Comparison of ENCODE assay signal across 43 mouse cellular contexts in genomic region chr17:28533327-28533726, GRCm38 (mm10). TPM values are rescaled to one million over a fixed set of nuclear protein-coding genes. Genes with fewer than 3 reads are reported as not detected.
"Had no signal": no experiment of that assay in that cellular context is flagged by ENCODE, and none has a peak within 500 bp of the region (broad histone marks: within the 10 kb centered on the region; RNA-seq: fewer than 3 reads in every experiment).

No protein-coding gene starts in this region.

- ATAC-seq: hindbrain, postnatal 0 days; intestine, embryonic 16.5 days; liver, embryonic 12.5 days had no signal

- DNase-seq: gastrocnemius, postnatal 14 days; gastrocnemius, postnatal 36 days; heart, adult 11 months; heart, adult 2 months; heart, postnatal 14 days; heart, postnatal 36 days; kidney, adult 11 months; kidney, adult 2 months; kidney, adult 9 months; kidney, postnatal 14 days; kidney, postnatal 36 days; layer of hippocampus, adult 9-11 months; layer of hippocampus, postnatal 36 days; left cerebral cortex, postnatal 4 days had no signal

- H3K27me3 ChIP-seq: hindbrain, embryonic 15.5 days; limb, embryonic 15.5 days had no signal

- H3K9me3 ChIP-seq: heart, embryonic 13.5 days; heart, embryonic 15.5 days; hindbrain, embryonic 15.5 days; kidney, embryonic 15.5 days; limb, embryonic 15.5 days; liver, embryonic 12.5 days had no signal

- H3K36me3 ChIP-seq: heart, embryonic 13.5 days; heart, embryonic 15.5 days; hindbrain, embryonic 13.5 days; hindbrain, embryonic 15.5 days; kidney, embryonic 15.5 days; limb, embryonic 13.5 days; limb, embryonic 15.5 days; liver, embryonic 12.5 days had no signal

- H3K4me3 ChIP-seq: heart, adult 2 months; heart, embryonic 13.5 days; heart, embryonic 15.5 days; hindbrain, embryonic 13.5 days; hindbrain, embryonic 15.5 days; kidney, embryonic 15.5 days; limb, embryonic 13.5 days; limb, embryonic 15.5 days; liver, embryonic 12.5 days had no signal

RNA-seq across cellular contexts. Expression of gene Armc12, which starts 2.7 kb away (rescaled TPM):
- total RNA-seq: gastrocnemius, adult 18-20 months; gastrocnemius, adult 8-10 months; gastrocnemius, postnatal 14 days; gastrocnemius, postnatal 36 days; heart, adult 2 months; heart, postnatal 14 days; heart, postnatal 36 days; hematopoietic stem cell, adult 5-6 weeks; hindbrain, postnatal 0 days; layer of hippocampus, adult 18-20 months; layer of hippocampus, adult 8-10 months; layer of hippocampus, postnatal 14 days; layer of hippocampus, postnatal 36 days; left cerebral cortex, adult 18-20 months; left cerebral cortex, adult 8-10 months; left cerebral cortex, postnatal 10 days; left cerebral cortex, postnatal 25 days; left cerebral cortex, postnatal 4 days; liver, adult 2 months had no signal
- polyA plus RNA-seq: heart, embryonic 11.5 days; heart, embryonic 13.5 days; heart, embryonic 15.5 days; heart, postnatal 0 days; hindbrain, embryonic 11.5 days; hindbrain, embryonic 13.5 days; hindbrain, embryonic 15.5 days; hindbrain, postnatal 0 days; intestine, embryonic 14.5 days; intestine, embryonic 16.5 days; kidney, adult 2 months; kidney, embryonic 15.5 days; kidney, postnatal 0 days; large intestine, adult 2 months; limb, embryonic 11.5 days; limb, embryonic 13.5 days; limb, embryonic 15.5 days; liver, adult 2 months; liver, embryonic 12.5 days had no signal

RNA-seq across cellular contexts. Expression of gene Clpsl2, which starts 15.9 kb away (rescaled TPM):
- total RNA-seq: gastrocnemius, adult 18-20 months; gastrocnemius, adult 8-10 months; gastrocnemius, postnatal 14 days; gastrocnemius, postnatal 36 days; heart, adult 2 months; heart, postnatal 14 days; heart, postnatal 36 days; hematopoietic stem cell, adult 5-6 weeks; hindbrain, postnatal 0 days; layer of hippocampus, adult 18-20 months; layer of hippocampus, adult 8-10 months; layer of hippocampus, postnatal 14 days; layer of hippocampus, postnatal 36 days; left cerebral cortex, adult 18-20 months; left cerebral cortex, adult 8-10 months; left cerebral cortex, postnatal 10 days; left cerebral cortex, postnatal 25 days; left cerebral cortex, postnatal 4 days; liver, adult 2 months had no signal
- polyA plus RNA-seq: heart, adult 2 months; heart, embryonic 11.5 days; heart, embryonic 13.5 days; heart, embryonic 15.5 days; heart, postnatal 0 days; hindbrain, embryonic 11.5 days; hindbrain, embryonic 13.5 days; hindbrain, embryonic 15.5 days; hindbrain, postnatal 0 days; intestine, embryonic 14.5 days; intestine, embryonic 16.5 days; kidney, adult 2 months; kidney, embryonic 15.5 days; kidney, postnatal 0 days; large intestine, adult 2 months; limb, embryonic 11.5 days; limb, embryonic 13.5 days; limb, embryonic 15.5 days; liver, adult 2 months; liver, embryonic 12.5 days had no signal

RNA-seq across cellular contexts. Expression of gene Clps, which starts 27.2 kb away (rescaled TPM):
- total RNA-seq: gastrocnemius, adult 18-20 months; gastrocnemius, adult 8-10 months; gastrocnemius, postnatal 14 days; gastrocnemius, postnatal 36 days; heart, adult 2 months; heart, postnatal 14 days; heart, postnatal 36 days; hematopoietic stem cell, adult 5-6 weeks; hindbrain, postnatal 0 days; layer of hippocampus, adult 18-20 months; layer of hippocampus, adult 8-10 months; layer of hippocampus, postnatal 14 days; layer of hippocampus, postnatal 36 days; left cerebral cortex, adult 18-20 months; left cerebral cortex, adult 8-10 months; left cerebral cortex, postnatal 10 days; left cerebral cortex, postnatal 25 days; left cerebral cortex, postnatal 4 days had no signal
- polyA plus RNA-seq: heart, embryonic 11.5 days; heart, postnatal 0 days; hindbrain, embryonic 11.5 days; hindbrain, embryonic 13.5 days; hindbrain, postnatal 0 days; kidney, postnatal 0 days; limb, embryonic 11.5 days had no signal

RNA-seq across cellular contexts. Expression of gene Lhfpl5, which starts 42.1 kb away (rescaled TPM):
- total RNA-seq: gastrocnemius, adult 18-20 months; gastrocnemius, adult 8-10 months; gastrocnemius, postnatal 14 days; gastrocnemius, postnatal 36 days; heart, adult 2 months; heart, postnatal 14 days; heart, postnatal 36 days; hematopoietic stem cell, adult 5-6 weeks; liver, adult 2 months had no signal
- polyA plus RNA-seq: gonadal fat pad, adult 2 months; heart, embryonic 11.5 days; kidney, postnatal 0 days; liver, adult 2 months had no signal
